Mouse (Mus musculus): ENCODE measurements around the gene Ttyh2.

DNA sequence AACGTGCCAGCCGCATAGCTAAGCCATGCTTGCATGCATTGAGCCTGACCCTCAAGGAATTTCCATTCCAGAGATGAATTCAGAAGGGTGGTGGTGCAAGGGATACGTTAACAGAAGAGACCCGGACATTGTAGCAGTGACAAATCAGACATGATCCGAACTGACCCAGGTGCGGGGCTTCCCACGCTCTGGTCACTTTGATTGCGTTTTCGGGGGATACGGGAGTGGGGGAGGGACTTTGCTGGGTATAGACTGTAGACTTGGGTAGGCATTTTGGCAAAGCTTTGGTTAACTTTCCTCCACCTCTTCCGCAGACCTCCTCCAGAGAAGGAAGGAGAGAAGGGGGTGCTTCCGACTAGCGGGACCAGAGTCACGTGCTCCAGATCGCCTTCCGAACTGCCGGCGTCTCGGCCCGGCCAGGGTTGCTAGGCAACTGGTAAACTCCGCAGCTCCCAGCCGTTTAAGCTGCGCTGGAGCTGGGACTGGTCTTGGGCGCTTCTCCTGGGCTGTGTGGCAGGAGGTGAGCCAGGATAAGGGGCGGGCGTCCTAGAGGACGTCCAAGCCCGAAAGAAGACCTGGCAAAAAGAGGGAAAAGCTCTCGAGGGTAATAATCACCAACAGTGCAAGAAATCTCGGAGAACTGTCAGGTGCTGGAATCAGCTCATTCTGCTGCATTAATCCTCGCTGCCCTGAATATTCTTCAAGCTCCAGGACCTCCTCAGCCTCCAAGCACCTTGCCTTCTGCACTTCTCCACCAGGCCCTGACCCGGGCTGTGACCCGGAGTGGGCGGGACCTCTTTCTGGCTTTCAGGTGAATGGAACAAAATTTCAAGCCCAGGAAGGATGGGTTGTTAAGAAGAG is 52.0 kb downstream of the Ttyh2 start, which contains the start of gene Dnaic2:
- TF ChIP-seq EP300 (IDR thresholded peaks at IDR 0.05; ENCODE audit: low read depth) (no peak), CTCF (IDR thresholded peaks at IDR 0.05; ENCODE audit: low read depth) (no peak)

Data from liver, postnatal 0 days (tissue).